Mouse (Mus musculus): ENCODE measurements at regions not wholly inside any gene's neighbourhood (a gene's known extent, or its start where the extent isn't known, plus 50 kb on each side); places are given as distances from the start of the nearest gene placed in this dataset.

GRCm38 (mm10) chr4:12657820-12658219 lies 486.0 kb upstream of the Fam92a start:
- Histone ChIP-seq H3K4me3 (replicated peaks) (no peak overlapping the region), H3K27me3 (no peaks in the 10 kb centered on the region), H3K4me2 (no peak overlapping the region), H3K27ac (no peak overlapping the region), H3K36me3 (no peaks in the 10 kb centered on the region), H3K9ac (replicated peaks) (no peak overlapping the region), H3K4me1 (replicated peaks) (peaks cover 6% of the 10 kb centered on the region), H3K9me3 (no peaks in the 10 kb centered on the region)
- ATAC-seq (ENCODE audit: insufficient number of reproducible peaks, insufficient read depth, low FRiP score, low TSS enrichment, low read depth), result no peak
- 92% methylated on average over 1 of the region's 1 CpGs for WGBS

GRCm38 (mm10) chr4:12656924-12657603 lies 485.2 kb upstream of the Fam92a start:
- WGBS, result 78% methylated on average over 6 of the region's 6 CpGs
- Histone ChIP-seq H3K27me3 (no peaks in the 10 kb centered on the region), H3K4me2 (no peak overlapping the region), H3K4me1 (replicated peaks) (peaks cover 6% of the 10 kb centered on the region), H3K27ac (no peak overlapping the region), H3K4me3 (replicated peaks) (no peak overlapping the region), H3K9ac (replicated peaks) (no peak overlapping the region), H3K9me3 (no peaks in the 10 kb centered on the region), H3K36me3 (no peaks in the 10 kb centered on the region)
- no peak for ATAC-seq (ENCODE audit: insufficient number of reproducible peaks, insufficient read depth, low FRiP score, low TSS enrichment, low read depth)

- Histone ChIP-seq H3K9ac (replicated peaks) (no peak overlapping the region), H3K4me3 (replicated peaks) (no peak overlapping the region), H3K27me3 (no peaks in the 10 kb centered on the region), H3K4me2 (peak overlapping the region; percentile 20), H3K36me3 (no peaks in the 10 kb centered on the region), H3K9me3 (no peaks in the 10 kb centered on the region), H3K27ac (no peak overlapping the region), H3K4me1 (replicated peaks) (peaks cover 6% of the 10 kb centered on the region)
- no peak for ATAC-seq (ENCODE audit: insufficient number of reproducible peaks, insufficient read depth, low FRiP score, low TSS enrichment, low read depth)
- 55% methylated on average over 13 of the region's 13 CpGs for WGBS
Measured at GRCm38 (mm10) chr4:12655457-12656228, 483.8 kb upstream of the Fam92a start.

GRCm38 (mm10) chr4:12654568-12655456 lies 483.0 kb upstream of the Fam92a start:
- Histone ChIP-seq H3K9ac (replicated peaks) (no peak overlapping the region), H3K36me3 (no peaks in the 10 kb centered on the region), H3K9me3 (no peaks in the 10 kb centered on the region), H3K27me3 (no peaks in the 10 kb centered on the region), H3K4me3 (replicated peaks) (no peak overlapping the region), H3K27ac (no peak overlapping the region), H3K4me1 (replicated peaks) (peaks cover 6% of the 10 kb centered on the region), H3K4me2 (peak overlapping the region; percentile 20)
- WGBS, result 58% methylated on average over 12 of the region's 12 CpGs
- ATAC-seq (ENCODE audit: insufficient number of reproducible peaks, insufficient read depth, low FRiP score, low TSS enrichment, low read depth), result no peak

GRCm38 (mm10) chr4:12647732-12648131 lies 475.9 kb upstream of the Fam92a start:
- Histone ChIP-seq H3K4me2 (no peak overlapping the region), H3K27ac (no peak overlapping the region), H3K36me3 (no peaks in the 10 kb centered on the region), H3K9me3 (no peaks in the 10 kb centered on the region), H3K9ac (replicated peaks) (no peak overlapping the region), H3K27me3 (no peaks in the 10 kb centered on the region), H3K4me3 (replicated peaks) (no peak overlapping the region), H3K4me1 (replicated peaks) (no peaks in the 10 kb centered on the region)
- no peak for ATAC-seq (ENCODE audit: insufficient number of reproducible peaks, insufficient read depth, low FRiP score, low TSS enrichment, low read depth)
- 58% methylated on average over 3 of the region's 3 CpGs for WGBS

GRCm38 (mm10) chr4:12642525-12642928 lies 470.7 kb upstream of the Fam92a start:
- H3K9me3 ChIP-seq, result no peaks in the 10 kb centered on the region
- 0 out of 2 replicates have a peak, but pooled peaks cover 2% of the 10 kb centered on the region for H3K4me1 ChIP-seq (replicated peaks)
- WGBS, result 15% methylated on average over 4 of the region's 4 CpGs
- H3K4me3 ChIP-seq (replicated peaks), result no peak overlapping the region
- no peak for ATAC-seq (ENCODE audit: insufficient number of reproducible peaks, insufficient read depth, low FRiP score, low TSS enrichment, low read depth)
- no peaks in the 10 kb centered on the region for H3K36me3 ChIP-seq
- H3K27ac ChIP-seq, result no peak overlapping the region
- H3K4me2 ChIP-seq, result no peak overlapping the region
- H3K9ac ChIP-seq (replicated peaks), result no peak overlapping the region
- H3K27me3 ChIP-seq, result no peaks in the 10 kb centered on the region

- 76% methylated on average over 2 of the region's 2 CpGs for WGBS
- Histone ChIP-seq H3K9me3 (no peaks in the 10 kb centered on the region), H3K36me3 (no peaks in the 10 kb centered on the region), H3K27me3 (no peaks in the 10 kb centered on the region), H3K4me3 (replicated peaks) (no peak overlapping the region), H3K27ac (no peak overlapping the region), H3K4me2 (no peak overlapping the region), H3K9ac (replicated peaks) (no peak overlapping the region), H3K4me1 (replicated peaks) (peaks cover 8% of the 10 kb centered on the region; the same call in 1 of the 2 replicates)
- no peak for ATAC-seq (ENCODE audit: insufficient number of reproducible peaks, insufficient read depth, low FRiP score, low TSS enrichment, low read depth)
Measured at GRCm38 (mm10) chr4:12629375-12629821, 457.6 kb upstream of the Fam92a start.

- Histone ChIP-seq H3K36me3 (no peaks in the 10 kb centered on the region), H3K4me2 (no peak overlapping the region), H3K4me1 (replicated peaks) (peaks cover 8% of the 10 kb centered on the region; the same call in 1 of the 2 replicates), H3K27ac (no peak overlapping the region), H3K27me3 (no peaks in the 10 kb centered on the region), H3K4me3 (replicated peaks) (no peak overlapping the region), H3K9ac (replicated peaks) (no peak overlapping the region), H3K9me3 (no peaks in the 10 kb centered on the region)
- no peak for ATAC-seq (ENCODE audit: insufficient number of reproducible peaks, insufficient read depth, low FRiP score, low TSS enrichment, low read depth)
- WGBS, result 30% methylated on average over 5 of the region's 5 CpGs
Measured at GRCm38 (mm10) chr4:12628702-12629374, 457.0 kb upstream of the Fam92a start.

GRCm38 (mm10) chr4:12627158-12627871 lies 455.5 kb upstream of the Fam92a start:
- no peaks in the 10 kb centered on the region for H3K27me3 ChIP-seq
- 83% methylated on average over 5 of the region's 5 CpGs for WGBS
- no peaks in the 10 kb centered on the region for H3K36me3 ChIP-seq
- H3K4me3 ChIP-seq (replicated peaks), result no peak overlapping the region
- no peak overlapping the region for H3K9ac ChIP-seq (replicated peaks)
- H3K4me2 ChIP-seq, result no peak overlapping the region
- H3K27ac ChIP-seq, result no peak overlapping the region
- no peak for ATAC-seq (ENCODE audit: insufficient number of reproducible peaks, insufficient read depth, low FRiP score, low TSS enrichment, low read depth)
- peaks cover 8% of the 10 kb centered on the region; the same call in 1 of the 2 replicates for H3K4me1 ChIP-seq (replicated peaks)
- H3K9me3 ChIP-seq, result no peaks in the 10 kb centered on the region

GRCm38 (mm10) chr4:12620756-12621270 lies 449.0 kb upstream of the Fam92a start:
- Histone ChIP-seq H3K4me3 (replicated peaks) (no peak overlapping the region), H3K9me3 (no peaks in the 10 kb centered on the region), H3K4me2 (no peak overlapping the region), H3K36me3 (no peaks in the 10 kb centered on the region), H3K9ac (replicated peaks) (no peak overlapping the region), H3K27ac (no peak overlapping the region), H3K27me3 (no peaks in the 10 kb centered on the region), H3K4me1 (replicated peaks) (no peaks in the 10 kb centered on the region)
- no peak for ATAC-seq (ENCODE audit: insufficient number of reproducible peaks, insufficient read depth, low FRiP score, low TSS enrichment, low read depth)
- WGBS, result 82% methylated on average over 4 of the region's 4 CpGs

All from limb, embryonic 12.5 days (tissue).